Mouse (Mus musculus) left cerebral cortex, adult 2 months (tissue): ENCODE data around the gene Syn3. TPM values are rescaled to one million over a fixed set of nuclear protein-coding genes. Genes with fewer than 3 reads are reported as not detected.

Experiments used
- DNase-seq, 2 experiments: peaks; one replicate each; pipeline ENCODE4 v3.0.0; 2021 to 2022; ENCODE audit warnings: low spot score in 2 of 2, mixed read lengths in 1 of 2; ENCODE audit errors: extremely low spot score in 1 of 2
- H3K27ac ChIP-seq: fragments of 200-600 bp; 2 replicates; pipeline ENCODE4 v1.8.1; 2022
- H3K4me3 ChIP-seq: fragments of 200-600 bp; 2 replicates; pipeline ENCODE4 v1.8.1; 2022
- CTCF ChIP-seq: fragments of 200-600 bp; IDR thresholded peaks from 2 replicates; pipeline ENCODE4 v1.8.1; 2022; ENCODE audit warnings: antibody characterized with exemption, mild to moderate bottlenecking, moderate library complexity
- intact Hi-C: fragments of 180-260 bp; cut with DNase I; formaldehyde crosslinking; loops from one replicate; pipeline ENCODE4 v1.15.1; 2025
- total RNA-seq, 2 experiments: library from RNA; stranded (reverse); gene quantifications; 2 replicates each; pipeline ENCODE4 v1.2.3; 2021

Gene Syn3
- total RNA-seq, 2 experiments from 2014 or later = 29.9 to 30.8 TPM

DNA sequence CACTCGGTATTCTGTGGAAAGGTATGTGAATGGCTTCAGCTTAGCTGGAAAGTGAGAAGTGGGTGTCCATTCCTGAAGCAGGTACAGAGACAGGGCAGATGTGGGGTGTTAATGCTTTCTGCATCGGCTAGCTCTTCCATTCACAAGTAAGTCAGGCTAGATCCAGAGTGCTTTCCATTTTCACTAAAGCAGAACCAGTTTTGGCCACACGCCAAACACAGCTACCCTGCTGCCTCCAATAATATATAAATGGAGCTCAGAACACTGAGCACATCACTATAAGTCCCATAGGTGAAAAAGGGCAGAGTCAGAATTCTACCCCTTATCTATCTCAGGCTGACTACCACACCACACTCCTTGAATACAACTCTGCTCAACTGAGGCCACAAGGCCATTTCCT, 69.0 kb downstream of the Syn3 start:
- Histone ChIP-seq H3K27ac (no peak overlapping the region), H3K4me3 (no peak overlapping the region)
- intact Hi-C loops = no loop called here
- TF ChIP-seq CTCF = no peak
- DNase-seq = no peak

DNA sequence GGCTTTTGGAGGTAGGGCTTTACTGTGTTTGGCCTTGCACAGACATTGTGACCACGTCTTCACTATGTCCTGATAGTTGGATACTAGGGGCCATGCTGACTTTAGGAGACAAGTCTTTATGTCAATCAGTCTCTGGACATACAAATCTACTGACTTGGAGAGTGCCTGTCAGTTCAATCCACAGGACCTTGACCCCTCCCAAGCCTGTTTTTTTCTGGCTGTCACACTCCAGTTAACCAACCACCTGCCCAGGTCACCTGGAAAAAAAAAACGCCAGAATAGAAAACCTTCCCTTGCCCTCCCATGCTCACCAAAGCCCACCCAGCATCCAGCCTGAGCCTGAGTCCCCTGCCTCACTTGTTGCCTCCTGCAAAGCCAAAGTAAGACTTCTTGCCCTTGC, 70.7 kb downstream of the Syn3 start:
- intact Hi-C loops = no loop called here
- TF ChIP-seq CTCF = no peak
- DNase-seq = no peak
- H3K4me3 ChIP-seq = no peak overlapping the region
- H3K27ac ChIP-seq = no peak overlapping the region

DNA sequence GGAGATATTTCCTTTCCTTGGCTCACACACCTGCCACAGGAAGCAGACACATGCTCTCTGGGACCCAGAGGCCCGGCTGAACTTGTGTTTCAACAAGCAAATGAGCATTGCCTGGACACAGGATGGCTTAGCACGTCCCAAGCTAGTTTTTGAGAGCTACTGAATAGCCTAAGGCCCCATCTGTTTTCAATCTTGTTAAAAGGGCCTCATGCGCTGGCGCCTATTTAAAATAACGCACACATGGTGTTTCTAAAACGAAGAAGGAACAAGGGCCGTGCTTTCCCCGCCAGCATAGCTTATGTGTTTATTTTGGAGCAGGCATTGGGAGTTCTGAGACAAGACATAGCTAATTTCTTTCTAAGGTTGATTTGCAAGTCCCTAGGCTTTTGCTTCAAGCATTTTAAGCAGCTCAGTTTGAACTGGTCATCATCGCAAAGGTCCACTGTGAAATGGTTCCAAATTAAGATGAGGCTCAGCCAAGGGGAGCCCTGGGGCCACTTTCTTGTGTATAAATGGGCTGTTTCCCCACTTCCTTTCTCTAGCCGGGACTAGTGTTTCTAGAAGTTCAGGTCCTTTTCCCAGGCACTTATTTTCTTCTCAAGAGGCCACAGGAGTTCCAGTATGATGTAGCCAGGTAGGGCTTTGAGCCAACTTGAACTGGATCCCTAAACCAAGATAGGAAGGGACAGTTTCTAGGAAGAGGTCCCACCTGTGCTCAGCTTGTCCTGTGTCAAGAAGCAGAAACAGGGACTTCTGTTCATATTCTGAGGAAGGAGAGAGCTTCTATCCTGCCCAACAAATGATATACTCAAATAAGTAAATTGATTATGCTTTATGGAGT, 72.8 kb downstream of the Syn3 start:
- H3K4me3 ChIP-seq = no peak overlapping the region
- peak in 1 of 2 experiments; percentile 12 for DNase-seq
- no peak for TF ChIP-seq CTCF
- intact Hi-C loops = no loop called here
- no peak overlapping the region; the same call in 1 of the 2 replicates for H3K27ac ChIP-seq

DNA sequence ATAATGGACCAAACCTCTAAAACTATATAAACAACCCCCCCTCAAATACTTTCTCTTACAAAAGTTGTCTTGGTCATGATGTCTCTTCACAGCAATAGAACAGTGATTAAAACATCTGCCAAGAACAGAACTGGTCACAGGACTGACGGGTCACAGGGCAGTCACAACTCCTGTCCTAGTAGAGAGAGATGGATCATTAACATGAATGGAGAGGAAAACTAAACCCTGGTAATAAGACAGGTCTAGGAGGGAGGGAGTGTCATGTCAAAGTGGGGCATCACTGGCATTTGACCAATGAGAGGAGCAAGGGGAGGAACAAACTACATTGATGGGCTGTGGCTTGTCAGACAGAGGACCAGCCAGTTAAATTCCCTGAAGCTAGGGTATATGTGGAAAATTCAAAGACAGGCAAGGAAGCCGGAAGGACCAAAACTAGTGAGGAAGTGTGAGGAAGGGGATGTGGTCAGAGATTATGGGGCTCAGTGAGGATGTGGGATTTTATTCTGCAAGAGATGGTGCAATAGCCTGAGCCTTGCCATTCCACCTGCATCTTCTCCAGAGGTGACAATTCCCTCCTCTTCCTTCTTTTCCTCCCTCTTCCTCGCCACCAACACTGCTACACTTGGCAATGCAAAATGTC, 76.8 kb downstream of the Syn3 start:
- no peak for TF ChIP-seq CTCF
- H3K27ac ChIP-seq = no peak overlapping the region
- intact Hi-C loops = no loop called here
- DNase-seq = no peak
- no peak overlapping the region for H3K4me3 ChIP-seq

DNA sequence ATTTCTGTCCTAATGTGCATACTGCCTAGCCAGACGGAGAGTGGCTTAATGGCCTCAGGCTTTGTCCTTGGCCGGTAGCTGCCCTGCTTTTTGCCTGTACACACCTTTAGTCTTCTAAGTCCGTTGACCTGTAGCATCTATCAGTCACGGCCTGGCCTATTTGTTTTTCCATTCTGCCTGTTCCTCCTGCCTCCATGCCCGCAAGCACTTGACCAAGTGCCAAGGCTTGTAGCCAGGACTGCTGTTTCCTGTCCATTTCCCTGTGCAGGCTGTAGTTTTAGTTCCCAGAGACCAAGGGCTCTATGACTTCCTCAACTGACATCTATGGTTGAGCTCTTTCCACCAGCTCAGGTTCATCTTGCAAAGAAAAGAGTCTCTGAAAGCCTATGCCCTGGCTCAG, 79.8 kb downstream of the Syn3 start:
- Histone ChIP-seq H3K27ac (no peak overlapping the region), H3K4me3 (no peak overlapping the region)
- no peak for DNase-seq
- TF ChIP-seq CTCF = no peak
- intact Hi-C loops = no loop called here

DNA sequence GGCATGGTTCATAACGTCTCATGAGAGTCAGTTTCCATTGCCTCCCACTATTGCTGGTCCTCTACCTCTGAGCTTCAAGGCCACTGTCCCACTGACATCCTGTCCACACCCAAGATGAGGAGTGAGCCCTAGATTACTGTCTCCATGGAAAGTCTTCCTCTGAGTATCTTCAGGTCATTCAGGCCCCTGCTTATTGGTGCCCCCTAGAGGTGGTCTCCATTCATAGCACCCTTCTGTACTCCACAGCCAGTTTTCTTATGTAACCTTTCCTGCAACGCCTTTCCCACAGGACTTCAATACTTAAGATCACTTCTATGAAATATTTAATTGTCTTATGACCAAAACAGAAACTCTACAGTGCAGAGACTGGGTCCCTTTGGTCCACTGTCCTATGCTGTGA, 80.4 kb downstream of the Syn3 start:
- Histone ChIP-seq H3K4me3 (no peak overlapping the region), H3K27ac (no peak overlapping the region)
- TF ChIP-seq CTCF = peak; percentile 55
- DNase-seq = no peak
- intact Hi-C loops = no loop called here

DNA sequence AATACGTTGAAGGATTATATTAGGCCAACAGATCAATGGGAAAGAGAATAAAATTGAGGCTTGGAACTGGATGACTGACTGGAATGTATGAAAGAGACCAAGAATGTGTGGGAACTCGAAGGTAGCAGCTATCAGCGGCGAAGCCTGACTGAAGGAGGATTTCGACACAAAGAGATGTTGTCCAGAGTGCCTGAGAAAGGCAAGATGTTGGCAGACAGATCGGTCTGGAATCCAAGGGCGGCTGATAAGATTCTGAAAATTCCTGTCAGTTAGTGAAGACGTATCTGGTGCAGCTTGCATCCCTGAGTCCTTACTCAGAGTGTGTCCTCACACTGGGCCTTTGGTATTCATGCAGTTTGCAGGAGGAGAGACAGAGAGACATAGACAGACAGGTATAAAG, 81.9 kb downstream of the Syn3 start:
- DNase-seq = no peak
- intact Hi-C loops = no loop called here
- Histone ChIP-seq H3K4me3 (no peak overlapping the region), H3K27ac (no peak overlapping the region)
- TF ChIP-seq CTCF = no peak

DNA sequence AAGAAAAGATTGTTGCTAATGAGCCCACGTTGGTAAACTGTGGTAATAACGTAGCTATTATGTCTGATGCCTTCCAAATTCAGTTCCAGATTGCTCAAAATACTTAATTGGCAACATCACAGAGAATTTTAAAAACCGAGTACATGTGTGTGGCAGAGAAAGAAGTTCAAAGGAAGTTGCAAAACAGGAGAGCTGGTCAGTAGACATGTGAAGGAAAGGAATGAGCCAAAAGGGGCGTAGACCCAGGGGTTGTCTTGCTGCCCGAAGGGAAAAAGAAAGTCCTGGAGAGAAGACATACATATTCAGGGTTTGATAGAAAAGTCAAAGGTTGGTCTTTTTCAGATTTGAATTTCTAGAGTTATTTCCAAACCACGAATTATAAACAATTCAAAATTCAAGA, 87.8 kb downstream of the Syn3 start:
- H3K27ac ChIP-seq = no peak overlapping the region

DNA sequence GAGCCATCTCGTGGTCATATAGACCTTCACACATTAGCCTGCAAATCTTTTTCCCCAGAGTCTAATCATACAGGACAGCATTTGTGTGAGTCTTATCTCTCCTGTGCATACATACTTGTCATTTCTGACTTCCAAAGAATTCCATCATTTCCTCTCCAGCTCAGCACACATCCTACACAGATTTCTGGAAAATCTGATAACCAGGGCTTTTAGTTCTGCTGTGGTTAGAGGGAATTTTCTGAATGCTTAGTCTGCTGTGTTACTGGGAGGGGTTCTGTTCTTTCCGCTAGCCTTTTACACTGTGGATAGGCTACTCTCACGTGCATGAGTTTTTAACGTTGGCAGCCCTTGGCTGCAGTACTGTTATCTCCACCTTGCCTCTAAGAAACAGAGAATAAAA, 91.7 kb downstream of the Syn3 start:
- intact Hi-C loops = no loop called here
- H3K4me3 ChIP-seq = no peak overlapping the region
- no peak for TF ChIP-seq CTCF
- no peak overlapping the region for H3K27ac ChIP-seq
- no peak for DNase-seq

More for the DNA sequence above, 87.8 kb downstream of the Syn3 start:
- no peak for DNase-seq
- TF ChIP-seq CTCF = no peak
- no peak overlapping the region for H3K4me3 ChIP-seq
- intact Hi-C loops = no loop called here

DNA sequence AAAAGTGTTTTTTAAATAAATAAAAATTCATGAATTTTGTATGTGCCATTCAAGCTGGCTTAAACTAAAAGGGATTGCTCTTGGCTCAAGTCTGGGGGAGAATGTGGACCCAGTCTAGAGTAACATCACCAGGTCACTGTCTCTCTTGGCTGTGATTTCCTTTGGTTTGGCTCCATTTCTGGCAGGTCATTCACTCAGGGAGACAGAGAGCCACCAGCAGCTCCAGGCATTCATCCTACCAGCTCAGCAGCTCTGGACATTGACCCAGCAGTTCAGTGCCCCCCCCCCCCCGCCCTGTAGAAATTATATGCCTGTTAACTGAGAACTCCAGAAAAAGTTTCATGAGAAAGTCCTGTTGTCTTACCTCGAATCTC, 100.4 kb downstream of the Syn3 start:
- Histone ChIP-seq H3K27ac (no peak overlapping the region), H3K4me3 (no peak overlapping the region)
- no peak for DNase-seq
- no peak for TF ChIP-seq CTCF
- intact Hi-C loops = no loop called here

DNA sequence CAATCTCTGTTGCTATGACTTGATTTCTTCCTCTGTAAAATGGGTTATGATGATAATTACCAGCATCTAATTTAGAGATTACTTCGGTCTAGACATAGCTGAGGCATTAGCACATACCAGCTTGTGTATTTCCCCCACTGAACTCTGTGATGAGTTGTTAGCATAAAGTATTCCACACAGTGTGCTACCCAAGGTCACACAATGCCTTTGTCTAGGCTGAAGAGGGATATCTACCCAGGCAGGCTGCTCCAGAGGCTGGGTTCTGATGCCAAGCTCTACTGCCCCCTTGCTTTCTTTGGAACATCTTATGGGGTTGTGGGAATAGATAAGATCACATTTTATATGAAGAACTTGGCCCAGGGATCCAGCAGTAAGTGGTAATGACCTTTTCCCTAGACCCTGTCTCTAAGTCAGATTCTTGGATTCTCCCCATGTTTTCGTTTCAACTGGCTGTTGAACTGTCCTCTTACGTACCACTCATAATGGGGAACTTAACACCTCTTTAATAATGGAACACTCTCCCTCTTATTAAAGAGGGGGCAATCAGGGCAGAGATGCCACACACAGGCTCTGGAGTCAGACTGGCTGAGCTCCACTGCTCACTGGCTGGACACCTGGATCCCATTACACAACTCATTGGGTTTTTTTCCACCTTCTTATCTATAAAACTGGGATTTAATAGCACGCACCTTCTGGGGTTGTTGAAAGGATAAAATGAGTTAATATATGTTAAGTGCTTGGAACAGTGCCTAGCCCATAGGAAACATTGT, 100.9 kb downstream of the Syn3 start:
- no peak overlapping the region for H3K4me3 ChIP-seq
- no peak for TF ChIP-seq CTCF
- no peak for DNase-seq
- intact Hi-C loops = no loop called here
- H3K27ac ChIP-seq = no peak overlapping the region

DNA sequence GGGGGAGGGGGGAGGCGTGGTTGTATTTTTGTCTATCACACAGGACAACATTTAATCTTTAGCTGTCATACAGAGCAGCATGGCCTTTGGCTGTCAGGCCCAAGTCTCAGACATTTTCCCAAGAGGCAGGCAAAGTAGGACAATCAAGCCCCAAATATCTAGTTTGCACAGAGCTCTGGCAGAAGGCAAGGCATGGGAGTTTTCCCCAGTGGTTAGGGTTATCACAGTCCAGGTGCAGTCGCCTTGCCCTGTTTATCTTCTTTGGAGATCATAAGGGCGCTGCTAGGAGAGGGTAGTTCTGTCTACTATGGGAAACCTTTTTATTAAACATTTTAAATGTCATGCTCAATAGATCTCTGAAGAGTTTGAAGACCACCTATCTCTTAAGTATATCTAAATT, 106.3 kb downstream of the Syn3 start:
- TF ChIP-seq CTCF = no peak
- Histone ChIP-seq H3K4me3 (no peak overlapping the region), H3K27ac (no peak overlapping the region)
- intact Hi-C loops = no loop called here
- no peak for DNase-seq
